Mouse (Mus musculus) layer of hippocampus, adult 9-11 months (tissue): ENCODE data around the gene Mep1a.

Experiments used
- DNase-seq: peaks from one replicate; pipeline ENCODE4 v3.0.0; 2022

Mep1a gene

GRCm38 (mm10) chr17:43474775-43475174 is 27.8 kb downstream of the Mep1a start:
- no peak for DNase-seq

GRCm38 (mm10) chr17:43472558-43472957 is 30.1 kb downstream of the Mep1a start:
- no peak for DNase-seq

- no peak for DNase-seq
Observed at GRCm38 (mm10) chr17:43470039-43470438, 32.6 kb downstream of the Mep1a start.

GRCm38 (mm10) chr17:43460245-43461181 is 42.1 kb downstream of the Mep1a start:
- DNase-seq: peak; percentile 40

- DNase-seq: no peak
Observed at GRCm38 (mm10) chr17:43459737-43460230, 42.8 kb downstream of the Mep1a start.

GRCm38 (mm10) chr17:43458598-43458997 is 44.0 kb downstream of the Mep1a start:
- peak; percentile 44 for DNase-seq

GRCm38 (mm10) chr17:43451216-43451615 is 51.4 kb downstream of the Mep1a start:
- no peak for DNase-seq

- DNase-seq: no peak
Observed at GRCm38 (mm10) chr17:43434485-43434884, 68.1 kb downstream of the Mep1a start.

GRCm38 (mm10) chr17:43431692-43432091 is 70.9 kb downstream of the Mep1a start:
- no peak for DNase-seq
